Mouse (Mus musculus): Measurements from ENCODE around the gene Rcsd1. TPM values are rescaled to one million over a fixed set of nuclear protein-coding genes. Genes with fewer than 3 reads are reported as not detected.

The Rcsd1 gene
- total and polyA plus RNA-seq, 2 experiments from 2014 or later, result 7.6 to 8.0 TPM

- no peak for ATAC-seq (ENCODE audit: low FRiP score)
- H3K4me3 ChIP-seq (ENCODE audit: low read depth, low read length), result no peak overlapping the region
- H3K9me3 ChIP-seq (ENCODE audit: low read length), result no peaks in the 10 kb centered on the region
- H3K9ac ChIP-seq (replicated peaks; ENCODE audit: low read length, poor library complexity, severe bottlenecking), result no peak overlapping the region
- TF ChIP-seq CTCF (IDR thresholded peaks at IDR 0.05), result no peak
- DNase-seq (ENCODE audit: low spot score), result no peak
- no peaks in the 10 kb centered on the region for H3K36me3 ChIP-seq (ENCODE audit: insufficient read depth, low read length)
- H3K4me2 ChIP-seq (ENCODE audit: low read depth, low read length, poor library complexity, severe bottlenecking), result no peak overlapping the region
- WGBS, result 84% methylated on average over 6 of the region's 6 CpGs
- no peaks in the 10 kb centered on the region for H3K27me3 ChIP-seq (ENCODE audit: insufficient read depth, low read length)
- no peak overlapping the region for H3K27ac ChIP-seq (ENCODE audit: low read depth, low read length)
- no peaks in the 10 kb centered on the region for H3K4me1 ChIP-seq (ENCODE audit: insufficient read depth, low read length)
These were observed 22.0 kb upstream of the Rcsd1 start for GRCm38 (mm10) chr1:165731553-165731952.

- Histone ChIP-seq H3K27me3 (ENCODE audit: insufficient read depth, low read length) (no peaks in the 10 kb centered on the region), H3K4me3 (ENCODE audit: low read depth, low read length) (no peak overlapping the region), H3K9me3 (ENCODE audit: low read length) (no peaks in the 10 kb centered on the region), H3K4me2 (ENCODE audit: low read depth, low read length, poor library complexity, severe bottlenecking) (no peak overlapping the region), H3K27ac (ENCODE audit: low read depth, low read length) (no peak overlapping the region), H3K4me1 (ENCODE audit: insufficient read depth, low read length) (no peaks in the 10 kb centered on the region), H3K9ac (replicated peaks; ENCODE audit: low read length, poor library complexity, severe bottlenecking) (no peak overlapping the region), H3K36me3 (ENCODE audit: insufficient read depth, low read length) (no peaks in the 10 kb centered on the region)
- 71% methylated on average over 1 of the region's 1 CpGs for WGBS
- no peak for TF ChIP-seq CTCF (IDR thresholded peaks at IDR 0.05)
- no peak for DNase-seq (ENCODE audit: low spot score)
- no peak for ATAC-seq (ENCODE audit: low FRiP score)
These were observed 20.6 kb upstream of the Rcsd1 start for GRCm38 (mm10) chr1:165730129-165730528.

GRCm38 (mm10) chr1:165728057-165728639 lies 18.6 kb upstream of the Rcsd1 start:
- no peak overlapping the region for H3K27ac ChIP-seq (ENCODE audit: low read depth, low read length)
- H3K36me3 ChIP-seq (ENCODE audit: insufficient read depth, low read length), result no peaks in the 10 kb centered on the region
- DNase-seq (ENCODE audit: low spot score) (no peak), ATAC-seq (ENCODE audit: low FRiP score) (no peak)
- no peak overlapping the region for H3K9ac ChIP-seq (replicated peaks; ENCODE audit: low read length, poor library complexity, severe bottlenecking)
- no peaks in the 10 kb centered on the region for H3K27me3 ChIP-seq (ENCODE audit: insufficient read depth, low read length)
- 90% methylated on average over 3 of the region's 3 CpGs for WGBS
- H3K4me1 ChIP-seq (ENCODE audit: insufficient read depth, low read length), result no peaks in the 10 kb centered on the region
- no peak overlapping the region for H3K4me3 ChIP-seq (ENCODE audit: low read depth, low read length)
- no peak overlapping the region for H3K4me2 ChIP-seq (ENCODE audit: low read depth, low read length, poor library complexity, severe bottlenecking)
- no peaks in the 10 kb centered on the region for H3K9me3 ChIP-seq (ENCODE audit: low read length)
- TF ChIP-seq CTCF (IDR thresholded peaks at IDR 0.05), result no peak

GRCm38 (mm10) chr1:165726986-165727385 lies 17.4 kb upstream of the Rcsd1 start:
- H3K9me3 ChIP-seq (ENCODE audit: low read length), result no peaks in the 10 kb centered on the region
- H3K4me2 ChIP-seq (ENCODE audit: low read depth, low read length, poor library complexity, severe bottlenecking), result no peak overlapping the region
- no peaks in the 10 kb centered on the region for H3K27me3 ChIP-seq (ENCODE audit: insufficient read depth, low read length)
- no peak for TF ChIP-seq CTCF (IDR thresholded peaks at IDR 0.05)
- ATAC-seq (ENCODE audit: low FRiP score) (no peak), DNase-seq (ENCODE audit: low spot score) (no peak)
- no peaks in the 10 kb centered on the region for H3K4me1 ChIP-seq (ENCODE audit: insufficient read depth, low read length)
- H3K9ac ChIP-seq (replicated peaks; ENCODE audit: low read length, poor library complexity, severe bottlenecking), result no peak overlapping the region
- no peak overlapping the region for H3K4me3 ChIP-seq (ENCODE audit: low read depth, low read length)
- H3K27ac ChIP-seq (ENCODE audit: low read depth, low read length), result no peak overlapping the region
- H3K36me3 ChIP-seq (ENCODE audit: insufficient read depth, low read length), result no peaks in the 10 kb centered on the region
- whole genome bisulfite sequencing, result 41% methylated on average over 1 of the region's 1 CpGs

- Histone ChIP-seq H3K4me2 (ENCODE audit: low read depth, low read length, poor library complexity, severe bottlenecking) (no peak overlapping the region), H3K36me3 (ENCODE audit: insufficient read depth, low read length) (no peaks in the 10 kb centered on the region), H3K9ac (replicated peaks; ENCODE audit: low read length, poor library complexity, severe bottlenecking) (no peak overlapping the region), H3K9me3 (ENCODE audit: low read length) (no peaks in the 10 kb centered on the region), H3K4me1 (ENCODE audit: insufficient read depth, low read length) (no peaks in the 10 kb centered on the region), H3K27ac (ENCODE audit: low read depth, low read length) (no peak overlapping the region), H3K27me3 (ENCODE audit: insufficient read depth, low read length) (no peaks in the 10 kb centered on the region), H3K4me3 (ENCODE audit: low read depth, low read length) (no peak overlapping the region)
- no peak for TF ChIP-seq CTCF (IDR thresholded peaks at IDR 0.05)
- DNase-seq (ENCODE audit: low spot score), result no peak
- ATAC-seq (ENCODE audit: low FRiP score), result no peak
- WGBS, result 58% methylated on average over 4 of the region's 4 CpGs
These were observed 15.6 kb upstream of the Rcsd1 start for GRCm38 (mm10) chr1:165725039-165725644.

GRCm38 (mm10) chr1:165724219-165725033 lies 14.9 kb upstream of the Rcsd1 start:
- DNase-seq (ENCODE audit: low spot score), result no peak
- H3K27ac ChIP-seq (ENCODE audit: low read depth, low read length), result no peak overlapping the region; the same call in 1 of the 2 replicates

More at GRCm38 (mm10) chr1:165724219-165725033, 14.9 kb upstream of the Rcsd1 start:
- no peak overlapping the region for H3K9ac ChIP-seq (replicated peaks; ENCODE audit: low read length, poor library complexity, severe bottlenecking)
- H3K36me3 ChIP-seq (ENCODE audit: insufficient read depth, low read length), result no peaks in the 10 kb centered on the region
- ATAC-seq (ENCODE audit: low FRiP score), result no peak
- H3K9me3 ChIP-seq (ENCODE audit: low read length), result no peaks in the 10 kb centered on the region
- H3K4me2 ChIP-seq (ENCODE audit: low read depth, low read length, poor library complexity, severe bottlenecking), result no peak overlapping the region
- 56% methylated on average over 11 of the region's 11 CpGs for WGBS
- no peaks in the 10 kb centered on the region for H3K4me1 ChIP-seq (ENCODE audit: insufficient read depth, low read length)
- H3K4me3 ChIP-seq (ENCODE audit: low read depth, low read length), result no peak overlapping the region
- peak; percentile 1; the same call in 1 of the 2 replicates for TF ChIP-seq CTCF (IDR thresholded peaks at IDR 0.05)
- no peaks in the 10 kb centered on the region for H3K27me3 ChIP-seq (ENCODE audit: insufficient read depth, low read length)
